Mouse (Mus musculus) brown adipose tissue, adult 24 weeks (tissue): ENCODE results near the gene Ttc36. TPM values are rescaled to one million over a fixed set of nuclear protein-coding genes. Genes with fewer than 3 reads are reported as not detected.

ENCODE experiments used
- polyA plus RNA-seq: library from polyadenylated mRNA; stranded (reverse); fragments of >200 nt; gene quantifications from 2 replicates; pipeline ENCODE4 v1.2.4, GENCODE M21; 2012; ENCODE audit not compliant: missing spikeins, insufficient read depth, insufficient read length

Gene Ttc36
- polyA plus RNA-seq, 1 experiment, result 2.4 TPM

Other genes starting within 250 kb of the Ttc36 start
- gene Cxcr5, start 241.2 kb downstream of the Ttc36 start, polyA plus RNA-seq, result not detected in 2 replicates
- gene Ddx6, start 198.2 kb downstream of the Ttc36 start, polyA plus RNA-seq, result 56.9 and 60.7 TPM in 2 replicates
- not detected in 2 replicates for gene Treh, start 129.8 kb downstream of the Ttc36 start, polyA plus RNA-seq
- 19.6 and 27.6 TPM in 2 replicates for gene Phldb1, start 67.9 kb downstream of the Ttc36 start, polyA plus RNA-seq
- gene Arcn1, start 35.2 kb downstream of the Ttc36 start, polyA plus RNA-seq, result 68.4 and 96.1 TPM in 2 replicates
- gene Ift46, start 35.2 kb downstream of the Ttc36 start, polyA plus RNA-seq, result 28.3 and 47.4 TPM in 2 replicates
- 1.1 and 1.5 TPM in 2 replicates for gene Tmem25, start 3.8 kb downstream of the Ttc36 start, polyA plus RNA-seq
- gene Kmt2a, start 78.2 kb upstream of the Ttc36 start, polyA plus RNA-seq, result 7.0 and 7.3 TPM in 2 replicates
- 2,562 and 2,957 TPM in 2 replicates for gene Atp5l, start 117.7 kb upstream of the Ttc36 start, polyA plus RNA-seq
- gene Ube4a, start 162.5 kb upstream of the Ttc36 start, polyA plus RNA-seq, result 36.6 and 40.7 TPM in 2 replicates
- 1.5 TPM in 1 of 2 replicates, not detected in the other for gene Cd3g, start 177.4 kb upstream of the Ttc36 start, polyA plus RNA-seq
- not detected in 2 replicates for gene Cd3d, start 178.7 kb upstream of the Ttc36 start, polyA plus RNA-seq
- gene Cd3e, start 206.6 kb upstream of the Ttc36 start, polyA plus RNA-seq, result not detected in 2 replicates
- gene Mpzl2, start 236.7 kb upstream of the Ttc36 start, polyA plus RNA-seq, result 36.3 and 57.0 TPM in 2 replicates